Mouse (Mus musculus): ENCODE results near the gene Ncor2.
"Not testable (repeated sequence)": the region's sequence is repeated elsewhere in the genome, so short reads cannot be mapped to it uniquely, and the experiment has no call there.

Gene Ncor2

DNA sequence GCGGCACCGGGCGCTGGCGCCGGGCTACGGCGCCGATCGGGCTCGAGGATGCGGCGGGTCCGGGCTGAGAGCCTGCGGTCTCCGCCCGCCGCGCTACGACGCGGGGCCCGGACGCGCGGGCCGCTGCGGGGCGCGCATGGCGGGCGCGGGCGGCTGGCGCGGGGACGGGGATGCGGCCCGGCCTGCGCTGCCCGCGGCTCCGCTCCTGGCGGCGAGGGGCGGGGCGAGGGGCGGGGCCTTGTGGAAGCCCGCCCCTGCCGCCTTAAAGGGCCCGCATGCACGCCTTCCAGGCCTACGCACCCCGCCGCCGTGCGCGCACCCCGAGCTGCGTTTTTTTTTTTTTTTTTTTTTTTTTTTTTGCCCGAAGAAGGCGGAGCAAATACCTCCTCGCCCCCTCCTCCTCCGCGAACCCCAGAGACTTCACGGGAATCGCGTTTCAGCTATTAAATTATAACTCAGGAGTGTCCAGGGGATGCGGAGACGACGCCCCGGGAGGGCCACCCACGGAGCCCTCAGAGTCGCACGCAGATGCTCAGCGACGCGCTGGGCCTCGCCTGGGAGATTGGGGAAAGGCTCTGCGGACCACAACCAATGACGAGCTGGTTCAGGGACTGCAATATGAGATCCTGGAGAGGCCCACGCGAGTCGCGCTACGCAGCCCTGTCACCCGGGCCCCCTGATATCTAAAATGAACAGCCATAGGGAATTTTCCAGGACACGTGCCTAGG lies at the start of gene Ncor2:
Gene Ncor2 (minus strand): TSS at position 213 of the 728 bp plus-strand sequence.
- DNase-seq (ENCODE audit: low read depth, low spot score) = peak; percentile 78

DNA sequence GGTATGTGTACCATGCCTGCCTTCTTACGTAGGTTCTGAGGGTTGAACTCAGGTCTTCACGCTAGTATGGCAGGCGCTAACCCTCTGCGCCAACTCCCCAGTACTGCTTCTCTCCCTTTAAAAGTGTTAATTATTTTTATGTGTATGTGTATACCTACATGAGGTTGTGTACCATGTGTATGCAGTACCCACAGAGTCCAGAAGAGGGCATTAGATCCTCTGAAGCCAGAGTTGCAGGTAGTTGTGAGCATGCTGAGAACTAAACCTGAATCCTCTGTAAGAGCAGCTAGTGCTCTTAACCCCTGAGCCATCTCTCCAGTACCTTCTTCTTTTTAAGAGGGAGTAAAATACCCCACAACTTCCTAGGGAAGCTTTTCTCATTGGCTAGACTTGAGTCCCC lies 48.7 kb upstream of the Ncor2 start:
- no peak for DNase-seq (ENCODE audit: low read depth, low spot score)

DNA sequence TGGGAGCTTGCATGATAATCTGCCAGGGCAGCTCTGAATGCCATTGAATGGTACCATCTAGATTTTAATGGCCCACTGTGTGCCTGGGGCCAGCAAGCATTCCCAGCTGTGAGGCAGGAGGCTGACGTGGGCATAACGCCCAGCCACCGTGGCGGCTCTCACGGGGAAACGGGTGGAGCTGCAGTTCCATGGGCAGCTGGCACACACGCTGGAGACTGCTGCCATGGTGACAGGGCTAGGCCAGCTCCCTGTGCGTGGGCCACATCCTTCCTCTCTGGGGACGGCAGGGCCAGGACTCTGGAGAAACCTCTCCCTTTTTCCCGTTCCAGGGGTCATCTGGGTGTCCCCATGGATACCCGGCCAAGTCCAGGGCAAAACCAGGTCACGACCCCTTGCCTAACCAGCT lies 47.2 kb upstream of the Ncor2 start:
- no peak for DNase-seq (ENCODE audit: low read depth, low spot score)

DNA sequence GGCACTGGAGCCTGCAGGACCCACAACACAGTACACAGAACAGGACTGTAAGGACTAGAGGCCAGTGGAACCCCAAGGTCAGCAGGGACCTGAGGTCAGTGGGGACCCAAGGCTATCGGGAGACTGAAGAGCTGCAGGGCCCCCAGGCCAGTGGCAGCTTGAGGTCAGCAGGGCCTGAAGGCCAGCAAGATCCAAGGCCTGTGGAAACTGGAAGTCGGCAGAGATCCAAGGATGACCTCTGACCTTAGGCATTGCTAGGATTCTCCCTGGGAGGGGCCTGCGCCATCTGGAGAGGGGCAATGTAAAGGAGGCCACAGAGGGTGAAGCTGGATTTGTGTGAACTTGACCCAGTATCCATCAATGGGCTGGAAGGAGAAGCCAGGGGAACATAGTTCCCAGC lies 45.9 kb upstream of the Ncor2 start:
- DNase-seq (ENCODE audit: low read depth, low spot score) = no peak

DNA sequence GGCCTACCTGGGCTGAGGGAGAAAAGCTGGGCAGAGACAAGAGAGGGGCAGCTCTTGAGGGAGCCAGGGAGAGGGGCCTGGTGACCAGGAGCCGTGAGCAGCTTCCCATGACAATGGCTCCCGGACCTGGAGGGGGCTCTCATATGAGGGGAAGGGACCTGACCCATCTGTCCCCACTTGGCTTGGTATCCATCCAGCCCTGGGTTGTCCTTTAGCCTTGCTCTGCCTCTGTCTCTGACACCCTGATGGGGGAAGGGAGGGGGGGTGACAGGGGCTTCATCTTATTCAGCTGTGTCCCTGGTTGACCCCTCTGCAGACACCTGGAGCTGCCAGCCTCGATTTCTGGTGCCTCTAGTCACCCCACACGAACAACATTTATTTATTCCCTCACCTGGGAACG lies 44.9 kb upstream of the Ncor2 start:
- DNase-seq (ENCODE audit: low read depth, low spot score) = no peak

DNA sequence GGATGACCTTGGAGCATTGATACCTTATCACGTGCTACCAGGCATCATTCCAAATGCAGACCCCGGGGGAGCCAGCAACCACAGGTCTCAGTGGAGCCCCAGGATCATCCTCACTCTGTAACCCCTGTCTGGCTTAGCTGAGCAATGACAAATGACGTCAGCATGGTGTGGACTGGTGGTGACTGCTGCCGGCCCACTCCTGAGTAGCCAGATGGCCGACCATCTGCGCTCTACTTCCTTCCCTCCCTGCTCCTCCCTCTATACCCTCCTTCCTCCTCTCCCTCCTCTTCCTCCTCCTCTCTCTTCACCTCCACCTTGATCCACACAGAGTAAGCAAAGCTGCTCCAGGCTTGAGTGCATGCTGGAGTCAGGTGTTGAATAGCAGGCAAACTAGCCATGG lies 43.7 kb upstream of the Ncor2 start:
- DNase-seq (ENCODE audit: low read depth, low spot score) = no peak

DNA sequence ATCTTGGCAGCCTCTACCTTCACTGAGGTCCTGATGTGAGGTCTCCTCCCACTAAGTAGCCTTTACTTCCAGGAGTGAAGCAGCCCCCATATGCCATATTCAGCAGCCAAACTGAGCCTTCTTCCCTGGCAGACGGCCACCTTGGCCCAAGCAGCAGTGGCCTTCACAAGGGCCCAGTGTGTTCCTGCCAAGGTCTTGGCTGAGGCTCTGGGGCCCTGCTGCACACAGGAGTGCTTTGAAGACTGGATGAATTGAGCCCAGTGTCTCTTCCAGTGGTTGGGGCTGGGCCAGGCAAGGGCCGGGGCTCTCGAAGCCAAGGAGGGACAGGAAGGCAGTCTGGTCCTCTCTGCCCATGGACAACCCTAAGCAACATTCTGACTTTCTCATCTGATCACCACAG lies 42.8 kb upstream of the Ncor2 start:
- no peak for DNase-seq (ENCODE audit: low read depth, low spot score)

DNA sequence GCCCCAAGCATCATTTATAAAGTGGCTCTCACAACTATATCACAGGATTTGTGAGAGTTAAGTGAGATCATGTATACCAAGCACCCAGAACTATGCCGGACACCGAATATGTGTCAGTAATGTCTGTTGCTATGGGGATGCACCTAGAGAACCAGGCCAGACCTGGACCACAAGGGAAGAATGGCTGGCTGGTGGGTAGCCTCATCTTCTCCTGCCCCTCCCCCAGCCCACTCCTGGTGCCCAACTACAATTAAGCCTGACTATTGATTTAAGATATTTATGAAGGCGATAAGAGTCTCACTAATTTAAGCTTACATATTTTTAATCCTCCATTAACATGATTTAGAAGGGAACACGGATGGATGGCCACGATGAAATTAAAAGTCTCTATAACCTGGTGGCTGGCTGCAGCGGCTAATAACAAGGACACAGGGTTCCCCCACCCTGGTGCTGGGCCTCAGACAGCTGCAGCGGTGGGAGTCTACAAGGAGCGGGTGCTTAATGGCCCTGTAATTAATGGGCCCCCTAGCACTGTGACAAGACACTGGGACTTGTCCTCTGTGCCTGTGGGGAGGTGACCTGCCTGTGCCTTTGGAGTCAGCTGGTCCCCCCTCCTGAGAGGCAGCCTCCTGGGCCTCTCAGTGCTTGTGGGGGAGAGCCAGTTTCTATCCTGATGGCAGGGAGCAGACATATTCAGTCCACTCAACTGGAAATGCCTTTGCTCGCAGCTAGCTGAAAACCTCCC lies 38.6 kb upstream of the Ncor2 start:
- DNase-seq (ENCODE audit: low read depth, low spot score) = no peak

DNA sequence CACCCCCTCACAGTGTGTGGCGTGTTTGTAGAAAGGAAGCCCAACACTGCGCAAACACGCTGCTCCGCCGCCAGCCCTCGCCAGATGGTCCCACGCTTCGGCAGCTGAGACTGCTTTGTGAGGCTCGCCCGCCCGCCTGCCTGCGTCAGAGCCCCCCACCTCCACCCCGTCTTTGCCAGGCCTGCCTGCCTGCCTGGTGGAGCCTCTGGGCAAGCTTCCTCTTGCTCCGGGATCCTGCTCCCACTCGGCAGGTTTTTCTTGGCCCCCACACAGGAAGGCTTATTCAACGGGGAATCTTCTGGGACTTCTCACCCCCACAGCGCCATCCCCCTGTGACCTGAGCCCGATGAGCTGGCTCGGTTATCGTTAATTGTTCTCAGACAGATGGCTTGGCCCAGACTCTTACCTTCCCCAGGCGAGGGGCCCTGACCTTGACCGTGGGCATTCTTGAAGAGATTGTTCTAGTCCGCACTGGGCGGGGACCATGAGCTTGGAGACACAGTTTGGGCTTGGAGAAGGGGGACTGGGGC lies 37.0 kb upstream of the Ncor2 start:
- peak; percentile 65 for DNase-seq (ENCODE audit: low read depth, low spot score)

DNA sequence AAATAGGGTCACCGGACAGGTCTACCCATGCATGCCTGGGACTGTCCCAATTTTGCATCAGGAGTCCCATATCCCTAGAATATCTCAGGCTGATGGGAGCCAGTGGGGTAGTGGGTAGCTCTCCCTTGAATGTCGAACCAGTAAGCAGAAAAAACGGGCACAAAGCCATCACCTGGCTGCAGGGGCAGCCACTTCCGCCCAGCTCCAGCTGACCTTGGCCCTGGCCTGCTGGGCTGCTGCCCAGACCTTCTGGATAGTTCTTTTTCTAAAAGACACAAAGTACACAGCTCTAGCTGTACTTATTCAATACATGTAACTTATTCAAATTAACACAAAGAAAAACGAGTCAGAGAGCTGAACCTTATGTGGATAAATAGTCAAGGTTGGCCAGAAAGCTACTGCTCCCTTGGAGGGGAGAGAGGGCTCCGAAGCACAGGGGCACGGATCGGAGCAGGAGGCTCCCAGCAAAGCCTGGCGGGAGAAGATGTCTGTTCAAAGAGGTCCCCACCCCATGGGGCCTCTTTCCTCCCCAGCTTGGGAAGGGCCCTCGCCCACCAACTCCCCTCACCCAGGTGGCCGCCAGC lies 36.4 kb upstream of the Ncor2 start:
- DNase-seq (ENCODE audit: low read depth, low spot score) = no peak

DNA sequence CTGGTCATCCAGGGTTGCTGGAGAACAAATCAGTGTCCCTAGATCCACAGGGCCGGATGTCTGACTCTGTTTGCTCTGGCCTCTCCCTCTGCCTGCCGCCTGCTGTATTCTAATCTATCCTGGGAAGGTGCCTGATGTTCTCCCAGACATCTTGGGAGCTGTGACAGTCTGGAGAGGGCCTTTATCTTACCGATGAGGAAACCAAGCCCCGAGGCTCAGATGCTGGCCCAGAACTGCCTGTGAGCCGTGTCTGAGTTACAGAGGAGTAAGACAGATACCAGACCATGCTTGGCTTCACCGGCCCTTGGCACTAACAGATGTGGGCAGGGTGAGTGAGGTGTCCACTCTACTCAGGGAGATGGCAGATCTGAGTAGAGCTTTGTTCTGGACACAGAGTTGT lies 35.0 kb upstream of the Ncor2 start:
- no peak for DNase-seq (ENCODE audit: low read depth, low spot score)

DNA sequence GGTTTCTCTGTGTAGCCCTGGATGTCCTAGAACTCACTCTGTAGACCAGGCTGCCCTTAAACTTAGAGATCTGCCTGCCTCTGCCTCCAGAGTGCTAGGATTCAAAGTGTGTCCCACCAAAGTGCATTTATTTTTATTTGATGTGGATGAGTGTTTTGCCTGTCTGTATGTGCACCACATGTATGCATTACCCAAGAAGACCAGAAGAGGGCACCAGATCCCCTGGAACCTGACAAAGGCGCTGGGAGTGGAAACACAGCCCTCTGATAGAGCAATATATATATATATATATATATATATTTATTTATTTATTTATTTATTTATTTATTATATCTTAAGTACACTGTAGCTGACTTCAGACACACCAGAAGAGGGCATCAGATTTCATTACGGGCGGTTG lies 25.9 kb upstream of the Ncor2 start:
- DNase-seq (ENCODE audit: low read depth, low spot score) = peak; percentile 43

DNA sequence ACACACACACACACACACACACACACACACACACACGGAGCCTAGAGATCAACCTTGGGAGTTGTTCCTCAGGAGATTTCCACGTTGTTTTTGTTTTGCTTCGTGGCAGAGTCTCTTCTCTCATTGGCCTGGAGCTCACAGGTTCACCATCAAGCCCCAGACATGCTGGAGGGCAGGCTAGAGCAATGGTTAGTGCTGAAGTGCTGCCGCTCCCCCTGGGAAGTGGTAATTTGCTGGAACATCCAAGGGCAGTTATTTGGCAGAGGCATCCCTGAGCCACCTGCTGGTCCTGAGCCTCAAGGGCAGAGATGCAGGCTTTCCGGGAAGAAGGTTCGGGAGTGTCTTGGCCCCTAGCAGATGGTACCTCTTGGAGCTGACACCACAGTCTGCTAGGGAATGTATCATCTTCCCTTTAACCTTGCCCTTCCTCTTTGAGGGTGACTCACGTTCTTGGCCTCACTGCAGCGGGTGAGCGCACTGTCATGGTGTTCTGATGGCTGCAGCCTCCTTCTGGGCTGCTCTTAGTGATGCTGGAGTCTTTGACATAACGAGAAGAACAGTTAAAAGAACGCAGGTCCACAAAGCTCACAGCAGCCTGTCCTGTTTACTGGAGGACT lies 25.3 kb upstream of the Ncor2 start:
- no peak for DNase-seq (ENCODE audit: low read depth, low spot score)

DNA sequence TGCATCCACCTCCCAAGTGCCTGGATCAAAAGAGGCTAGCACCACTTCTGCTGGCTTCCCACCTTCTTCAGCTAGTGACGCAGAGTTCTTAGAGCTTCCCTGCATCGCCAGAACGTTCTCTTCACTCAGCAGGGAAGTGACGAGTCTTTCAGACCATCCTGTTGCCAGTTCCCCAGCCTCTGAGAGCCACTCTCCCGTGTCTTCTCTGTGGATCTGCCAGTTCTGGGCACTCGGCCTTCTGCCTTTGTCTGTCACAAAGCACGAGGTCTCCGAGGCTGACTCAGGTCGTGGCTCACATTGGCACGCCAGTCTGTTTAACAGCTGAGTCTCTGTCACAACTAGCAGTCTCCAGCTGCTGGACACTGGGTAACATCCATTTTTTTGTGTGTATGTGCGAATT lies 24.7 kb upstream of the Ncor2 start:
- DNase-seq (ENCODE audit: low read depth, low spot score) = no peak

DNA sequence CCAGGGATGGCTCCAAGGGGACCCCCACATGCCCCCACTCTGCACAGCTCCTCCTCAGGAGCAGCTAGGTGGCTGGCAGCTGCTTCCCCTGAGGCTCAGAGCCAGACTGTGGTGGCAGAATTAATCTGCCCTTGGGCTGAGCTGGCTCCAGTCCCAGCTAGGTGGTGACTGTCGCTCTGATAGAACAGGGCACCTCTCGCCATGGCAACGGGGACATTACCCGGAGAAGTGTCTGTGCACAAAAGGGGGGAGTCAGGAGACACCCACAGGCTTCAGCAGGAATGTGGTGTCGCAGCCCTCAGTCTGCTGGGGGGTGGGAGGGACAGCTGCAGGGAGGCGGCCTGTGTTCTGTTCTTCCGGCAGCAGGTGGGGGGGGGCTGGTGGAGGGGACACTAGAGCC lies 24.1 kb upstream of the Ncor2 start:
- no peak for DNase-seq (ENCODE audit: low read depth, low spot score)

DNA sequence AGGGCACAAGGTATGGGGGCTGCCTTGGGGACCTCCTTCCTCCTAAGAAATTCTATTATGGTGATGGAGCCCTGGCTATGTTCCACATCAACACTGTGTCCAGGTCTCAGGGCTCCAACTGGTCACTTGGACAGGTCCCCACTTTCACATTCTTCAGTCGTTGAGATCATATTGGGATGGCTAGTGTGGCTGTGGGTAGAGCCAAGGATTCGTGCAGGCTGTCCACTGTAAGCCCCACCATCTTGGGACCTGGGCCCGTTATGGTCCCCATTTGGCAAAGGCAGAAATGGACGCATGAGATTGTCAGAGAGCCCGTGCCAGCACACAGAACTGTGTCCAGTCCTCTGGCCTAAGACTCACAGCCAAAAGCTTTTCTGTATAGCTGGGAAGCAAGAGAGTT lies 23.1 kb upstream of the Ncor2 start:
- DNase-seq (ENCODE audit: low read depth, low spot score) = no peak

DNA sequence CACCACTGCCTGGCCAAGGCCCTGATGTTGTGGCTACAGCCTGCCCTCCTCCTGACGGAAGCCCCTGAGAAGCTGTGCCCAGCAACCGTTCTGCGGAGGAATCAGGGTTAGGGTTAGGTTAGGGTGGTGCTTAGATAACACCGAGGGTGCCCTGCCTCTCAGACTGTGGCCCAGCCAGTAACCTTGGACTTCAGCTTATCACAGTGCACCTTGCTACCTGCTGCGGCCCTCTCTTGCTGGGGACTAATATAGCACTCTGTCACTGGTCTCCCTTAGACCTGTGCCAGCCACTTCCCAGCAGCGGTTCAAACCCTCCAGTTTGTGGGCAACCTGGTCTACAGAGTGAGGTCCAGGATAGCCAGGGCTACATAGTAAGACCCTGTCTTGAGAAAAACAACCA lies 20.1 kb upstream of the Ncor2 start:
- no peak for DNase-seq (ENCODE audit: low read depth, low spot score)

DNA sequence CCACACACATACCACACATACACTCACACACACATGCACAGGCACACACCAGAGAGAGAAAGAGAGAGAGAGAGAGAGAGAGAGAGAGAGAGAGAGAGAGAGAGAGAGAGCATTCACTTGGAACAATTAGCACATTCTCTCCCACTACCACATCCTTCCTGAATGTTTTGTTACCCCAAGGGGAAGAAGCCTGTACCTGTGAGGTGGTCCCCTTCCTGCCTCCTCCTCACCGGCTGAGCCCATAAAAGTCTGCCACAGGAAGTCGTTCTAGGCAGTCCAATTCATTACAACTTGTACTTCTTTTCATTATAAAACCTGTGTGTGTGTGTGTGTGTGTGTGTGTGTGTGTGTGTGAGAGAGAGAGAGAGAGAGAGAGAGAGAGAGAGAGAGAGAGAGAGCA lies 18.3 kb upstream of the Ncor2 start:
- DNase-seq (ENCODE audit: low read depth, low spot score) = not testable (repeated sequence)

DNA sequence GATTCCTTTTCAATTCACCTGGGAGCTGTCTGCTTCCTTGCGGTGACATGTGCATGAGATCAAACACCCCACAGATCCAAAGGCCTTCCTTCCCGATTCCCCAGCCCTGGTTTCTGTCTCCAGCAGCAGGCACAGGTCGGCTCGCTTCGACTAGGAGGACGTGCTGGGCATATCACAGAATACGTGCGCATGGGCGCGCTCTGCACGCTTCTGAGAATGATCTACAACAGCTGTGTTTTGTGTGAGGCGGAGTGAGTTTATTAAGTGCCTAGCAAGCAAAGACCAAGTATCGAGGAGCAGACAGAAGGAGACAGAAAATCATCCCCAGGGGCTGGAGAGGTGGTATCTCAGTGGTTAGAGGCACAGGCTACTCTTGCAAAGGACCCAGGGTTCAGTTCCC lies 17.0 kb upstream of the Ncor2 start:
- no peak for DNase-seq (ENCODE audit: low read depth, low spot score)

DNA sequence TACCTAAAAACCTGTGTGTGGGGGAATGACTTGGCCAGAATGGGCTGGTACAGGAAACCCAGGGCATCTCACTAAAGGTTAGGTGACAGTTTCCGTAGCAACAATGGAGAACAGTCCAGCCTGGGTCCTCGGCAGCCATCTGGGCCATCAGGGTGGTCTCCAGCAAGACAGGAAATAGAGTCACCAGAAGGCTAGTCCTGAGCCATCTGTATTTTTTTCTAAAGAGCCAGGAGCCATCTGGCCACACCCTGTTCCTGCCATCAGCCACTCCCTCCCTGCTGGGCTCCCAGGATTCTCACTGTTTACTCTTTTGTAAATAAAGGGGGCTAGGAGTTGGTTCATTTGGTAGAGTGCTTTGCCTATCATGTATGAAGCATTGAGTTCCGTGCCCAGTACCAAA lies 16.1 kb upstream of the Ncor2 start:
- no peak for DNase-seq (ENCODE audit: low read depth, low spot score)

DNA sequence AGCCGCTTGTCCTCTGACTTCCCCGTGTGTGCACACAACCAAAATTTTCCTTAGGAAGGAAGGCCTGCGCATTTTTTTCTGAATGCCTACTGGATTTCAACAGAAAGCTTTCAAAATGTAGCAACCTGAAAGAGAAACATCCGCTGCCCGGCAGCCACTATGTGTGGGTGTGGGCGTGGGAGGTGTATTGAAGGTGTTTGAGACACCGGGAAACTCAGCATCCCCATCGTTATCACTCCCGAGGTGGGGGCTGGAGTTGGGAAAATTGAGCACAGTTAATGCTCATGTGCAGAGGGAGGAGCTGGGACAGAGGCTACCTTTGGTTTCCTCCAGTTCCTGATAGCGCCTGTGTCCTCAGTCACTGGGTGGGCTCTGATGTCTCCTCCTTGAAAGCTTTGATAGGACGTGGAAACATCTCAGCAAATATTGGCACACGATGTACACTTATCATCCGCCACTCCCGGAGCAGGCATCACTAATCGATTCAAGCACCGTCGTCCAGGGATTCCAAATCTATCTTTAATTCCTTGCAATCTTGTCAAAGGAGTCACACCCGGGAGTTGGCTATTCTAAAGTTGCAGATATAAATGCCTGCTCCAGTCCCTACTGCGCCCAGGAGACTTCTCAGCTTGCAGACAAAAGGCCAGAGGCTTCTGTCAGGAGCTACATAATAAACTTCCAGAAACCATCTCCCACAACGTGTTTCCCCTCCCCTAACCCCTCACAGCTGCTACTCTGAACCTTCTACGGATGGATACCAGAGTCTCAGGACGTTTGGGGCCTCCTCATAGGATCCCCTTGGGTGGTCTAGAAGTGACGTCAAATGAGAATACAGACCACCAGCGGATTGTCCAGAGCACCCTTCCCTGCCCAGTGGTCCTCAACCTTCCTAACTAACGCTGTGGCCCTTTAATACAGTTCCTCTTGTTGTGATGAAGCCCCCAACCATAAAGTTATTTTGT lies 14.7 kb upstream of the Ncor2 start:
- no peak for DNase-seq (ENCODE audit: low read depth, low spot score)

Measured in forelimb bud, embryonic 11.5 days (tissue).